Mouse (Mus musculus) ES-E14 (cell line): ENCODE results near the gene Fdxr. TPM values are rescaled to one million over a fixed set of nuclear protein-coding genes. Genes with fewer than 3 reads are reported as not detected.

Experiments
- DNase-seq: peaks from one replicate; pipeline ENCODE4 v3.0.0-alpha.2; 2013; ENCODE audit warnings: low read depth, low spot score
- H3K27ac ChIP-seq: 2 replicates; pipeline ENCODE4 v1.5.1; 2012; ENCODE audit warnings: low read depth, mild to moderate bottlenecking, low read length, moderate library complexity, mixed read lengths; ENCODE audit not compliant: poor library complexity, insufficient read depth, severe bottlenecking
- H3K36me3 ChIP-seq: 2 replicates; pipeline ENCODE4 v1.6.1; 2012; ENCODE audit warnings: mild to moderate bottlenecking, low read length, moderate library complexity, mixed read lengths; ENCODE audit not compliant: control insufficient read depth, poor library complexity, insufficient read depth, severe bottlenecking
- H3K4me1 ChIP-seq, 2 experiments: fragments of 150-350 bp in 1 of 2; sonication (generic) in 1 of 2; 2 replicates each; pipeline ENCODE4 v1.6.1; 2012; ENCODE audit warnings: low read length in 2 of 2, mild to moderate bottlenecking in 1 of 2, mixed read lengths in 1 of 2; ENCODE audit not compliant: control insufficient read depth in 2 of 2, insufficient read depth in 2 of 2, poor library complexity in 1 of 2
- H3K4me3 ChIP-seq, 2 experiments: fragments of 150-350 bp in 1 of 2; sonication (generic) in 1 of 2; 2 replicates each; pipeline ENCODE4 v1.5.1; 2012; ENCODE audit warnings: low read length in 2 of 2, low read depth in 1 of 2, mild to moderate bottlenecking in 1 of 2, mixed read lengths in 1 of 2; ENCODE audit not compliant: insufficient read depth in 1 of 2, poor library complexity in 1 of 2, severe bottlenecking in 1 of 2
- H3K9ac ChIP-seq: 2 replicates; pipeline ENCODE4 v1.6.1; 2012; ENCODE audit warnings: low read depth, mild to moderate bottlenecking, low read length, mixed read lengths; ENCODE audit not compliant: poor library complexity, insufficient read depth, severe bottlenecking
- H3K9me3 ChIP-seq: fragments of 150-350 bp; sonication (generic); 2 replicates; pipeline ENCODE4 v1.6.1; 2012; ENCODE audit warnings: low read depth, mild to moderate bottlenecking, low read length; ENCODE audit not compliant: control insufficient read depth, insufficient read depth
- CHD2 ChIP-seq: IDR thresholded peaks from 2 replicates; pipeline ENCODE4 v1.6.1; 2014; ENCODE audit warnings: mild to moderate bottlenecking, low read depth, low read length, inconsistent platforms
- HCFC1 ChIP-seq: IDR thresholded peaks from 2 replicates; pipeline ENCODE4 v1.6.1; 2012; ENCODE audit warnings: low read length, inconsistent platforms, borderline replicate concordance; ENCODE audit not compliant: insufficient read depth
- MAFK ChIP-seq: IDR thresholded peaks from 2 replicates; pipeline ENCODE4 v1.6.1; 2014; ENCODE audit warnings: mild to moderate bottlenecking, low read depth, low read length, inconsistent platforms; ENCODE audit not compliant: insufficient read depth
- ZC3H11A ChIP-seq: IDR thresholded peaks from 2 replicates; pipeline ENCODE4 v1.6.1; 2012; ENCODE audit warnings: low read depth, mild to moderate bottlenecking, inconsistent platforms, low read length, borderline replicate concordance
- ZNF384 ChIP-seq: IDR thresholded peaks from 2 replicates; pipeline ENCODE4 v1.6.1; 2012; ENCODE audit warnings: low read depth, low read length, inconsistent platforms
- in situ Hi-C, 2 experiments: fragments of 600-800 bp; cut with MboI; formaldehyde crosslinking; loops; one replicate each; pipeline ENCODE4 v1.15.1; 2025; ENCODE audit warnings: low sequenced_read_pairs in 2 of 2, inconsistent platforms in 1 of 2; ENCODE audit not compliant: unreplicated experiment in 2 of 2
- total RNA-seq: library from RNA; depleted of rRNA; stranded (reverse); fragments of 300-350 nt; gene quantifications from 2 replicates; pipeline ENCODE4 v1.2.3, GENCODE M21; 2012

Fdxr gene
- total RNA-seq, 1 experiment = 12.1 TPM

GRCm38 (mm10) chr11:115303167-115303566 lies 26.3 kb upstream of the Fdxr start:
- no peak for DNase-seq
- TF ChIP-seq CHD2 (no peak), HCFC1 (no peak), MAFK (no peak), ZC3H11A (no peak), ZNF384 (no peak)
- H3K27ac ChIP-seq = no peak overlapping the region
- no peaks in the 10 kb centered on the region for H3K36me3 ChIP-seq
- H3K4me3 ChIP-seq = no peak overlapping the region
- H3K9me3 ChIP-seq = no peaks in the 10 kb centered on the region
- peaks cover 0 to 7% of the 10 kb centered on the region in 2 experiments; a peak in 1 of 4 replicates for H3K4me1 ChIP-seq
- in situ Hi-C loops = no loop called here
- H3K9ac ChIP-seq = no peak overlapping the region

- Histone ChIP-seq H3K4me3 (no peak overlapping the region), H3K9ac (no peak overlapping the region), H3K4me1 (peaks cover 0 to 5% of the 10 kb centered on the region in 2 experiments; a peak in 1 of 4 replicates), H3K36me3 (no peaks in the 10 kb centered on the region), H3K9me3 (no peaks in the 10 kb centered on the region), H3K27ac (no peak overlapping the region)
- no peak for DNase-seq
- no peak for TF ChIP-seq CHD2
- no peak for TF ChIP-seq HCFC1
- TF ChIP-seq MAFK = no peak
- no peak for TF ChIP-seq ZC3H11A
- TF ChIP-seq ZNF384 = no peak
- in situ Hi-C loops = no loop called here
Measured at GRCm38 (mm10) chr11:115301351-115301750, 24.5 kb upstream of the Fdxr start.

- Histone ChIP-seq H3K9ac (no peak overlapping the region), H3K4me3 (no peak overlapping the region), H3K4me1 (peaks cover 0 to 7% of the 10 kb centered on the region in 2 experiments; a peak in 1 of 4 replicates), H3K27ac (no peak overlapping the region), H3K36me3 (no peaks in the 10 kb centered on the region), H3K9me3 (no peaks in the 10 kb centered on the region)
- TF ChIP-seq CHD2 (no peak), ZC3H11A (0 out of 2 replicates have a peak, but pooled peaks have one; percentile 8)
- in situ Hi-C loops = no loop called here
- no peak for DNase-seq
Measured at GRCm38 (mm10) chr11:115300745-115301144, 23.9 kb upstream of the Fdxr start.

- DNase-seq = no peak
- Histone ChIP-seq H3K4me1 (peaks cover 0 to 16% of the 10 kb centered on the region in 2 experiments; a peak in 1 of 4 replicates), H3K4me3 (peak overlapping the region in 1 of 2 experiments; percentile 75; a peak in 1 of 4 replicates), H3K27ac (no peak overlapping the region), H3K9me3 (no peaks in the 10 kb centered on the region), H3K9ac (no peak overlapping the region), H3K36me3 (no peaks in the 10 kb centered on the region)
- TF ChIP-seq ZC3H11A (no peak), ZNF384 (no peak), CHD2 (no peak), MAFK (no peak), HCFC1 (no peak)
- in situ Hi-C loops = no loop called here
Measured at GRCm38 (mm10) chr11:115298160-115298559, 21.3 kb upstream of the Fdxr start.
